Mouse (Mus musculus): ENCODE measurements around the gene Elmsan1. TPM values are rescaled to one million over a fixed set of nuclear protein-coding genes. Genes with fewer than 3 reads are reported as not detected.

Gene Elmsan1
- polyA plus RNA-seq, 3 experiments from 2014 or later: 3.9 to 9.5 (median 7.2) TPM

DNA sequence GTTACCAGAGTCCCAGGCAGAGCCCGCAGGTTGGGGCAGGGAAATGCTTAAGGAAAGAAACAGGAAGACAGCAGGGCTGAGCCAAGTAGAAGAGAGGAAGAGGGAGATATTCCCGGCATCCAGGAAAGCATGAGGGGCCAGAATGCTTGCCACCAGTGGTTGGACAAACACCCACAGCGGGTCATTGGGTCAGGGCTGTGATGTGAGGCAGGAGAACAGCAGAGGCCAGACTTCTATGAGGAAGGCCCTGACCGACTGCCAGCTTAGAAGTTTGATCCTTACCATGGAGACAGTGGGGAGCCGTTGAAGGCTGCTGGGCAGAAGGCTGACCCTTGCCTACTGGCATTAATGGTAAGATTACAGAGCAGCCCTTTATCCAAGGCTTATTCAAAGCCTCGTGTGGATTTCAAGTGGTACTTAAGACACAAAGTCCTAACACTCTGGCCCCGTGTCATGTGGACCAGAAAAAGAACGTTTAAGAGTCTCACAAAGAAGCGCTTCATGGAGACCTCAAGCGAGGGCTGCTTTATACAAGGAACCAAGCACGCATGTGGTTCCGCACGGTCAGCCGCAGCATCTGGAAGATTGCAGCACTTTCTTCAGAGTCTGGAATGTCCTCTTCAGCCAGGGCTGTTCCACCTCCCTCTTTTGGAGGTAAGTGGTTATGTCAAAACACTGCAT, 4.0 kb downstream of the Elmsan1 start:
- no peak for ATAC-seq

DNA sequence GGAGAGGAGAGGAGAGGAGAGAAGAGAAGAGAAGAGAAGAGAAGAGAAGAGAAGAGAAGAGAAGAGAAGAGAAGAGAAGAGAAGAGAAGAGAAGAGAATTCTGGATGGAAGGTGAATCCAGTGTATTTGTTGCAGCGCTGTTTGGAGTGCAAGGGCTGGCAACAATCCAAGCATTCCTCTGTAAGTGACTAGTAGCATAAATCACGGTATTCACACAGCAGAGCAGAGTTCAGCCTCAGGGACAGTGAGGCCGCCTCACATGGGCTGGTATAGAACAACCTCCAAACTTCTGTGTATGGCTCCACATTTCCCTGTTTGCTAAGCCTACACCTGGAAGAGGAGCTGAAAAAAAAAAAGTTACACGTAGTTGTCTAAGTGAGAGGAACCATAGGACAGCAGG, 6.4 kb downstream of the Elmsan1 start:
- ATAC-seq: no peak

DNA sequence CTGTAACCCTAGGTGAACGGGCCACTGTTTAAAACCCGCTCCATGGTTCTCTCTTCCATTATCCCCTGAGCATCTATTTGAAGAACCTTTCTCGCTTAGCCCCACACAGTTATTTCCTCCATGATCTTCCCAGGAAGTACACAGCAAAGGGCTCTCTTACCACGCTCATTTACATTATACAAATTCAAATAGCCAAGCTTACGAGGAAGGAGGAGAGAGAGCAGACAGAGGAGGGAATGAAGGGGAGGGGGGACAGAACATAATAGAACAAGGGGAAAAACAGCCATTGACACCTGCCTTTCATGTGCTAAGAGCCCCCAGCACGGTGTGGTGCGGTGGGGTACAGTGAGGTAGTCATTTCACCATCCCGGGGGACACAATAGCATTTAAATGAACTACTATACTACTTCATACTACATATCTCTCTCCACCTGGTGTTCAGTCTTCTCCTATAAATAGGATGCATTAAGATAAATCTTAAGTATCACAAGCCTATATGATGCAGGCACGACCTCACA, 7.6 kb downstream of the Elmsan1 start:
- no peak for ATAC-seq

DNA sequence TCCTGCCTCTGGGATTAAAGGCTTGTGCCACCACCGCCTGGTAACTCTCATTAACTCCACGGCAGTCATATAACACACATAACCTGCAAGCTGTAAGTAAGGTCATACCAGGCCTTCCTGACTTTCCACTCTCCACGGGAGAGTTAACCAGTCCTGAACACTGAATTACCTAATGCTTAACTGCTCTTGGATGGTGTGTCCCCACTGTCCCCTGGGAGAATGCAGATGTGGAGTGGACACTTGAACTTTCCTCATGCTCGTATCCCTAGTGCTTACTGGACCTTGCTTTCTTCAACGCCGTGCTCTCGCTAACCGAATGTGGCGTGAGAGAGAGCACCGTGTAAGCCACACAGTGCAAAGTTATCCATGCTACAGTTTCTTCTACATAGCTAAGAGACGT, 8.4 kb downstream of the Elmsan1 start:
- ATAC-seq: no peak

DNA sequence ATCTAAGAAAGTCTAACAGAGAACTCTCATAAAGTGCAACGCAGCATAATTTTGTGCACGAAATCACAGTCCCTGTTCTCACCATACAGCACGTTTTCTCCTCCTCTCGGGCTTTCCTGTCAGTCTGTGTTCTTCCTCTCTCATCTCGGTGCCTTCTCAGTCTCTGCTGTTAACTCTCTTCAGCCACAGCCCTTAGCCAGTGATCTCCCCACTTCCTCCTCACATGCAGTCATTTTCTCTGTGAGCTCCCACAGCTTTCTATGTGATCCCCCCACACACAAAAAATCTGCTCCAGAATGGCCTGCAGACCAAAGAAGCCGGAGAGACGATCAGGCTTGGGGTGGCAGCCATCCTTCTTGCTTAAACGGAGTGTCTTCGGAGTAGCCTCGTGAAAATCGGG, 9.6 kb downstream of the Elmsan1 start:
- ATAC-seq: no peak

DNA sequence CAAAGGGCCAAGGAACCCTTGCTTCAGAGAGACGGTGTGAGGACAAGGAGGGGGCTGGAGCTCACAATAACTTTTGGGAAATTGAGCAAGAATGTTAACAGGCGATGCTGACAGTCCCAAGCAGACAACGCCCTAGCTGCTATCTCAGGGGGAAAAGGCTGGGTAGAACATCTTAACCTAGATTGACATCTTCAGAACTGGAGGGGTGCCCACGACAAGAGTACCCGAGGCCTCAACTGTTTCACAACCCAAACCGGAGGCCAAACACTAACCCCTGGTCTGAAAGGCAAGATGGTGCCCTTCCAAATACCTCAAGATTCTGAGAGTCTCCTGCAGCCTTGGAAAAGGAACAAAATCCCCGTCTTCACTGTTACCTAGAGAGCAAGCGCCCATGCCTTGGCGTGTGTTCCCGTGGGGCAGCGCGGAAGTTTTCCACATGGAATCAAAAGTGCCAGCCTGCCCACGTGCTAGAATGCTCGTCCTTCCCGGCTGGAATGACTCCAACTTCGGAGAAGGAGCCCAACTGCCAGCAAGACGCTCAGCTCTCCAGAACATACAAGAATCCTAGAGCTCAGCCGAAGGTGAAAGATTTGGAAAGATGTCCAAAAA, 11.4 kb downstream of the Elmsan1 start:
- no peak for ATAC-seq

DNA sequence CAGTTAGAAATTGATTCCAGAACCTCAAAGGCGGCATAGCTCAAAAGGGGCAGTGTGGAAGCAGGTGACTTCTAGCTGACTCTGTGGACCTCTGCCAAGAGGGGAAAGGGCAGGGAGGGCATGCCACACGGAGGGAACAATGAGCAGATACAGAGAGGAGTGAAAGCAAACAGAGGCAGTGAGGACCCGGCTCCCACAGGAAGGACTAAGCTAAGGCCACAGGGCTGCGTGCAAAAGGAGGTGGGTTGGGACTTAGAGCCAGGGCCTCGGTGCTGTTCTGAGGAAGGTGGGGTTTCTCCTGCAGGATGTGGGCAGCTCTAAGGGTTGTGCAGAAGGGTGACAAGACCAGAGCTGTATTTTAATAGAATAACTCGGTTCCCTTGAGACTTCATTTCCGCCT, 12.2 kb downstream of the Elmsan1 start:
- peak; percentile 91 for ATAC-seq

DNA sequence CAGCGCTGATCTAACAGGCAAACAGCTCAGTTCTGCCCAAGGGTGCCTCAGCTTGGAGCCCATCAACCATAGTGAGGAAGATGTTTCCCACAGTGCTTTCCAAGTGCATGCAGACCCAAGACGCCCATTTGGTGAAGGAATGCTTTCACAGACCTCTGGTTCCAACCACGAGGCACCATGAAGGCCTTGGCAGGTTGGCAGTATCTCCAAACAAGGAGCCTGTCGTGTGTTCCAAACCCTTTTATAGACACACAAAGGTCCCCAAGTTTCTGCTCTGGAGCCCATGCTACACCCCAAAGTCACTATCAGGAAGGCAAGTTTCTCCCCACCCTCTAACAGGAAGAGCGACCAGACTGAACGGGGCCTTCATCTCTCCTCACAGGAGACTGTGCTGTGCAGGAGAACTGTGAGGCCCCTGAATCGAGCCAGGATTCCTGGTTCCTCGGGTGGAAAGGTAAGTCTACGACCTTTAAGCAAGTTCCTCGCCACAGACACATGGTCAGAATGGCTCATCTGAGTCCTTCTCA, 13.0 kb downstream of the Elmsan1 start:
- no peak for ATAC-seq

DNA sequence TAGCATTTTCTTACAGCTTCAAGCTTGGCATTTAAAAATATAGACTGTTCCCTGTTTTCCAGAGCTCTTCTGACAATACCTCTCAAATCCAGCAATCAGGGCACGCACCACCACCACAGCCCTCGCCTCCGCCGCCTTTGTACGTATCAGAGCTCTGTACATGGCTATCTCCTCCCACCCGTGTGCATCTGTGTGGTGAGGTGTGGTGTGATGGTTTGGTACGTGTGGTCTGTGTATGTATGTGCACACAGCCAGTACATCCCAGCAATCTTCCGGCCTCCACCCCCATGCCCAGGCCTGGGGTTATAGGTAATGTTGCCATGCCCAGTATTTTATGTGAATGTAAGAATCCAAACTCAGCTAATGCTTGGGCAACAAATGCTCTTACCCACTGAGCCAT, 14.0 kb downstream of the Elmsan1 start:
- ATAC-seq: no peak

DNA sequence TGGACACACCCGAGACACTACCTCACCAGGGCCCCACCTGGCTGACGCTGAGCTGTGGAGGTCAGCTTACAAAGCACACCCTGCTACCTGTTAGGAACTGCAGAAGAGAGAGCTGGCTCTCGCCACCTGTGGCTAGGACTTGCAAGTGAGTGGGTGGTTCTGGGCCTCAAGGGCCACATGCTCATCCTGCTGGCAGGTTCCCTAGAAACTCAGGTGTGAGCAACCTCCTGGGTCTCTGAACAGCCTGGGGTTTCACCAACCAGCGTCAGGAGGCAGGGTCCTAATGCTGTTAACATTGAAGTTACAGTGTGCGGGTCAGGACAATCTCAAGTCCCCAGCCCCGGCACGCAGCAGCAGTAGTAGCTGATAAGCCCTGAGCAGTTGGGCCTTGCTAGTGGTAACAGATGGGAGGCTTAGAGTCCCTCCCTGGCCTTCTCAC, 14.9 kb downstream of the Elmsan1 start:
- ATAC-seq: no peak

DNA sequence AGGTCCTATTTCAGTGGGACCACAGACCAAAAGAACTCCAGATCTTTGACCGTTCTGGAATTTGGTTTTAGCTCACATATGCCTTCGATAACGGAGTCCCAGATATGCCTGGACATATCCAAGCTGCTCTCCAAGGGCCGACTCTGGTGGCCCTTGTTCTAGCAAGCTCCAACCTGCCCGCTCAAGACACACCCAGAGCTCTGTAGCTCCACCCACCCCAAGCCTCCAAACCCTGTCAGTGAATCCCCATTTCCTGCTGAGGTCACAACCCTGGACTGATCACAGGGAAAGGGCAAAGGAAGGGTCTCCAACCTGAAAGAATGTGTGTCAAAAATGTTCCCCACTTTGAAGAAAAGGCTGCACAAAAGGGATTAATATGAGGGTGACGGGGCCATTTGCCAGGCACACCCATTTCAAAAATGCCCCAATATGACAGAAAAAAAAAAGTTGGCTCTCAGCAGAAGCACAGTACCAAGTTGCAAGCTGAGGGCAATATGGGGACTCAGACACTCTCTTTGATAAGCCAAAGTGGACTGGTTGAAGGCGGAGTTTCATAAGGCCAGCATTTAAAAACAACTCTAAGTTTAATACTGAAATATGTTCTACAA, 15.4 kb downstream of the Elmsan1 start:
- ATAC-seq: no peak

DNA sequence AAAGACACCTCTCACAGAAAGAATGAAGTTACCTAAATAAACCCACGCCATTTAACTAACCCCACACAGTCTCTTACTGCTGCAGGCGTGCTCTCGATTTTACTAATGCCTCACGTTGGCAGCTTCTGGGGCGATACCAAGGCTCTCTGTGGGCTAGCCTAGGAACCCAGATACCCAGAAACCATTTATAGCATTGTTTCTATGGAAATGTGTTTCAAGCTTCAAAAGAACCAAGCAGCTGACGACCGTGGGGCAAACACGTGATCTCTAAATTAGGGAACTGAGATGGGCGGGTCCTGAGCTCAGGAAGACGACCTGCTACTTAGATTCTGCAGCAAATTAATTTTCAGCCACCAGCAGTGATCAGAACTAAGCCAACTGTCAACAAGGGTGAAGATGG, 16.1 kb downstream of the Elmsan1 start:
- ATAC-seq: peak; percentile 6

DNA sequence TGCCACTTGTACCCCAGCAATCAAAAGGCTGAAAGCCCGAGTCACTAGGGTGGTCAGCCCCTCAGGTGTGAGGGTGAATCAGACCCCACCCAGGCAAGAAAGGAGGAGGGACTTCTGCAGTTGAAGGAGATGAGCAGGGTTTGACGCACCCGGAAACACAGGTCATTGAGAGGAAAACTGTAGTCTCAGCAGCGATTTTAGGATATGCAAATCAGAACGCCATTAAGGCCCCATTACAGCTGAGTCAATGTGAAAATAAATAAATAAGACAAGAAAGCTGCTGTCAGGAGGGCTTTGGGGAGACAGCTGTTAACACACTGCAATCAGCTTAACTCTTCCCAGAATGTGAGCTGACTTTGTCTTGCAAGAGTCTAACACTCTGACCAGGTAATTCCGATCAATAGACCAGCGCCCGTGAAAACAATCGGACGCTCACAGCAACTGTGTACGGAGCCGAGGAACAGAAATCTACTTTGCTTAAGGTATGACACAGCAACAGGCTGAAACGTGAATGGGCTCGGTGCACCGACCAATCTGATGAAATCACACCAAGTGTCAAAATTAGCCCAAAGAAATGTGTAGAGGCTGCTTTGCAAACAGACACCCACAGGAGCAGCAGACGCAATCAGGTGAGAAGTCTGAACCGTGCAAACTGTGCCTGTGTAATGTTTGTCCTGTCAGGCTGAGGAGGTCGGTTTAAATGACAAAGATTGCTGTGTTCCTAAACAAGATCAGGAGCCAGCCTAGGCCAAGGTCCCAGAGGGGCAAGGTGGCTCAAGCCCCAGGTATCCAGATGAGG, 16.8 kb downstream of the Elmsan1 start:
- peak; percentile 67 for ATAC-seq

DNA sequence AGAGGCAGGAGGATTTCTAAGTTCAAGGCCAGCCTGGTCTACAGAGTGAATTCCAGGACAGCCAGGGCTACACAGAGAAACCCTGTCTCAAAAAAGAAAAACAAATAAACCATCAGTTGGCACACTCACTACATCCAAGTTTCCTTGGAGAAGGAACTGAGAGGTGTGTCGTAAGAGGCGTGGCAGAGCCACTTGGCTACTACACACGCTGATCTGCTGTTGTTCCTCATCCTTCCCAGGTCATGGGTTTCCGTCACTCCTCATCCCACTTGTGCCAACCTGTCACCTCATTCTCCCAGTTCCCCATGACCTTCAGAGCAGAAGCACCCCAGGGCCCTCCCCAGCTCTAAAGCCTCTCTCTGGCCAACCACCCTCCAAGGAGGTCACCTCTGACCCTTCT, 17.5 kb downstream of the Elmsan1 start:
- ATAC-seq: no peak

DNA sequence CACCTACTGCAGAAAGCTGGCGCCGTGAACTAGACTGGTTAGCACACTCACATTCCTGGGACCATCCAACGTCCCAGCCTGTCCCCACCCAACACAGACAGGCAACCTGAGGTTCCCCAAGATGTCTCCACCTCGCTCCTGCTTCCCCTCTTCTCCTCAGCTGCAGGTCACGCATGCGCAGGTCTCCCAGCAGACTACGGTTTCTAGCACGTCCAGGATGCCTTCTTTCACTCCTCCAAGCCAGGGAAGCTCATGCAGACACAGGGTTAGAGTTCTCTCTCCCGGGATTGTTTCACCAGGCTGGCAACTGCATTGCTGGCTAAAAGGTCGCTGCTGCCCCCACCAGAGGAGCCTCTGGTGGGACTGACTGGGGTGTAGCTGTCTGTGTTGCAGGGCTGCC, 19.8 kb downstream of the Elmsan1 start:
- no peak for ATAC-seq

DNA sequence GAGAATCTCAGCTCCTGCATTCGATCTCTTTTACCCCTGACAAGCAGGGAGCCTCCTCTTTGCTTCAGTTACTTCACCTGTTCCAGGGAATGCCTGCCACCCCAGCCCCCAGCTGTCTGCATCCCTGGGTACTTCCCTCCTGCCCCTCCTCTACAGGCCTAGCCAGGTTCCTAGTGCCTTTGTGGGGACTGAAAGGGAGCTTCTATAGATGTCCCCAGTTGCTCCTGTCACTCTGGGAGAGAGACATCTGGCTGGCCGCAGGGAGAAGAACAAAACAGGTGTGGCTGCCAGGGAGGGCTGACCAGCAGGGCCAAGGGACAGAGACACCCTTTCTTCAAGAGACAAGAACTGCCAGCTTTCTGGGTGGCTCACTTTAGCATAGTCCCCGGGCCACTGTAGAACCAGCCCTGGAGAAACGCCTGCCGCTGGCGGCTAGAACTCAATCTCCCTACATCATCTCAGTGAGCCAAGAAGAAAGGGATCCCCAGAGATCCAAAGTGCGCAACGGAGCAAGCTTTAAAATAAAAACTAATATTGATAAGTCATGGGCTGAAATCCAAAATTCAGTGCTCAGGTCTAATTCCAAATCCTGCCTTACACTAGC, 20.5 kb downstream of the Elmsan1 start:
- ATAC-seq: no peak

DNA sequence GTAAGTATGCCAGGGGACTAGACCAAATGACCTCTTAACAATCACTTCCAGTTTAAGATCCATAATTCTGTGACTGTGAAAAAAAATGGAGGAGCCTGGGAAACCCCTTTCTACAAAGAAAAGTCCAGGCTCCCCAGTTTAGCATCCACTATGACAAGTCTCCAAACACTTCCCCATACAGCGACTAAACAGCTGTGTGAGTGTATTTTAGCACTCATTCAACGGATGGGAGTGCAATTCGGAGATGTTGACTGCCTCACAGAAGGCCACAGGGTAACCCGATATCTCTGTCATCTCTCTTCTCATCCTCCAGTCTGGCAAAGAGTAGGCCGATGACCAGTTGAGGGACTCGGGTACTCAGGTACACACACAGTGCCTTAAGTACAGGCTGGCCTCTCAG, 23.5 kb downstream of the Elmsan1 start:
- ATAC-seq: no peak

DNA sequence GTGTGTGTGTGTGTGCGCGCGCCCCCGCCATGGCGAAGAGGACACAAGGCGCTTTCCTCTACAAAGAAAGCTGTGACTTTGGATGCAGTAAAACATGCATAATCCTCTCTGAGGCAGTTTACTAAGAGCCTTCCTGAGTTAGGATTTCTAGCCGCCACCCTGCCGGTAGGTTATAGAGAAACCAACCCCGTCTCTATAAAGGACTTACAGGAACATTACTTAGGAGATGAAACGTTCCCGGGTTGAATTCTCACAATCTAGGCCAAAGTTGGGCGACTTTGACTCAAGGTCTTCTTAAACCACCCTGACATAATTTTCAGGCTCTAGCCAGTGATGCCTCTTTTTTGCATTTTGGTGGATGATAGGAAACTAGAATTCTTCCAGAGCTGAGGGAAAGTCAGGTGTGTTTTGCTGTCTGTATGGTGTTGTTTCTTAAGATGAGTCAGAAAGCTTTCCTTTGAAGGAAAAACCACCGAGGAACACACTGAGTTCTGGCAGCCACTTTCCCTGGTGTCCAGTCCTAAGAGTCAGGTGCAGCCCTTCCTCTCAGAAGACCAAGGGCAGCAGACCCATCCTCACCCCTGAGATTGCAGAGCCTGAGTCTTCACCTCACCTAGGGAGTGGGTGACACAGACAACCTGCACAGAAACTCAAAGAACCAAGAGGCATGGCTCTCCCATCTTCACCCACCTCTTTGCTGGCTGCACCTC, 24.1 kb downstream of the Elmsan1 start:
- peak; percentile 10 for ATAC-seq

DNA sequence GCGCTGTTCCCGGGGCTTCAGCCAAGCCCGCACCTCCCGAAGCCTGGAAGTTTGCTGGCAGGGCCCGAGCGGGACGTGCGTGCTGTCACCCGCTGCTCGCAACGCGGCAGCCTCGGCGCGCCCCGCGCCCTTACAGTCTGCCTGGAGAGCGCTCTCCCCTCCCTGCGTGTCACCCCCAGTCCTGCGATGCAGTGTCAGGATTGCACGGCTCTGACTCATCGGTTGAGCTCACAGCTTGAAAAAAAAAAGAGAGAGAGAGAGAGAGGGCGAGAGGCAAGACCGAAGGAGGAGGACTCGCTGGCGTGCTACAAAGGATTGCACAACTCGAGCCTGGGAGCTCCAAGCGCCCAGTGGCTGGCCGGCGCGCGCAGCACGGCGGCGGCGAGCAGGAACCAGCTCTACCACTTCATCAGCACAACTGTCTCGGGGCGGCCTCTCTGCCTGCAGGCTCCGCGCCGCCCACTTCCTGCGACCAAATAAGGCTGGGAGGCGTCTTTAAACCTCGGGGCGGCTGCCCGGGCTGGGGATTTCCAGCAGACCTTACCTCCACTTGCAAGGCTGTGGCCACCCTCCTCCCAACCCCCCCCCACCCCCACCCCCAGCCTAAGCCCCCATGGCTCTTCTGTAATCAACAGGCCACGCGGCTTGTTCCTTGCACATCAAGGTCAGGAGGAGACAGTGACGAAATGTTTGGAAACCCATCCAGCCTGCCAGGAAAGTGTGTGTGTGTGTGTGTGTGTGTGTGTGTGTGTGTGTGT, 24.9 kb downstream of the Elmsan1 start:
- peak; percentile 84 for ATAC-seq

DNA sequence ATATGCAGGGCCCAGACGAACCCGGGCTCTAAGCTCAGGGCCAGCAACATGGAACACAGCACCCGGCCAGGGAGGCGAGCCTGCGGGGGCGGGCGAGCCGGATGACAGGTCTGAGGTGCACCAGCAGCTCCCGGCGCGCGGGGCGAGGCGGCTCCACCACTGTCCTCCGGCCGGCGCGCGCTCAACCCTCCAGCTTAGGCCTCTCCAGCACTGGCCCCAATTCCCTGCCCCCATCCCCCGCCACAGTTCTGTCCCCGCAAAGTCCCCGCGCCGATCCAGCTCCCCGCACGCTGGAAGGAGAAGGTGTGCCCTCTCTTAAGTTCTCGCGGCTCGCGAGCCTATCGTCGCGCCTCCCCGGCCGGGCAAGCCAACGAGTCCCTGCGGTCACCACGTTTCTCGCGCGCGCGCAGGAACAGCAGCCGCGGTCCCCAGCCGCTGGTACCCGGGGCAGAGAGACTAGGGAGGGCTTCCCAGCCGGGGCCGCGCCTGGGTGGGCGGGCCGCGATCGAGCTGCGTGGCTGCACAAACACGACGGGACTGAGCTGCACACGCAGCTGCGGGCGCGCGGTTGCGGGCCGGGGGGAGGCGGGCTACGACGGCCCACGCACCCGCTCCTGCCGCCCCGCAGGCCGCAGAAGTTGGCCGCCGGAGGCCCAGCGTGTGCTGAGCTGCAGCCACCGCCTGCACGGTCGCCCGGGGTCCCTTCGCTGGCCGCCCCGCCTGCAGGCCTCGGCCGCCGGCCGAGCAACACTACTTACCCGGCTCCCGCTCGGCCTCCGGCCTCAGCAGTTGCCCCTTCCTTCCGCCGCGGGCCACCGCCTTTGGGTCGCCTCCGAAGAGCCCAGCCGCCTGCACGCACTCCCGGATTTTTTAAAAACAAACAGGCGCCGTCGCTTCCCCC, 25.7 kb downstream of the Elmsan1 start:
- ATAC-seq: peak; percentile 12
